Mouse (Mus musculus) forebrain, embryonic 15.5 days (tissue): ENCODE data around the gene Fam72a. TPM values are rescaled to one million over a fixed set of nuclear protein-coding genes. Genes with fewer than 3 reads are reported as not detected.
"Not testable (repeated sequence)": the region's sequence is repeated elsewhere in the genome, so short reads cannot be mapped to it uniquely, and the experiment has no call there.

ENCODE experiments used
- ATAC-seq: fragments of 200-750 bp; cut with Nextera tagmentation; replicated peaks from 2 replicates; pipeline ENCODE4 v1.8.0; 2017; ENCODE audit warnings: mild to moderate bottlenecking, moderate TSS enrichment, moderate library complexity
- H3K27ac ChIP-seq: fragments of 300-500 bp; sonication (generic); replicated peaks from 2 replicates; pipeline ENCODE4 v1.5.1; 2015; ENCODE audit warnings: mild to moderate bottlenecking, inconsistent platforms
- H3K27me3 ChIP-seq: fragments of 300-500 bp; sonication (generic); 2 replicates; pipeline ENCODE4 v1.6.1; 2015; ENCODE audit warnings: inconsistent platforms
- H3K36me3 ChIP-seq: fragments of 300-500 bp; sonication (generic); 2 replicates; pipeline ENCODE4 v1.6.1; 2015; ENCODE audit warnings: mild to moderate bottlenecking, inconsistent platforms
- H3K4me1 ChIP-seq: fragments of 300-500 bp; sonication (generic); 2 replicates; pipeline ENCODE4 v1.6.1; 2015; ENCODE audit warnings: inconsistent platforms
- H3K4me2 ChIP-seq: fragments of 300-500 bp; sonication (generic); replicated peaks from 2 replicates; pipeline ENCODE4 v1.6.1; 2015; ENCODE audit warnings: mild to moderate bottlenecking, inconsistent platforms
- H3K4me3 ChIP-seq: fragments of 300-500 bp; sonication (generic); 2 replicates; pipeline ENCODE4 v1.5.1; 2015; ENCODE audit warnings: mild to moderate bottlenecking, inconsistent platforms
- H3K9ac ChIP-seq: fragments of 300-500 bp; sonication (generic); replicated peaks from 2 replicates; pipeline ENCODE4 v1.6.1; 2015; ENCODE audit warnings: mild to moderate bottlenecking, inconsistent platforms
- H3K9me3 ChIP-seq: fragments of 300-500 bp; sonication (generic); 2 replicates; pipeline ENCODE4 v1.6.1; 2016; ENCODE audit warnings: inconsistent platforms
- WGBS: fragments of 180-500 bp; shearing (Covaris S2); methylation state at CpG from one replicate; pipeline ENCODE4 v1.1.7; 2015; ENCODE audit warnings: mixed read lengths; 5-methylcytosine and 5-hydroxymethylcytosine counted together
- microRNA-seq: library from miRNA; unstranded; fragments of <30 nt; microRNA quantifications from one replicate; pipeline ENCODE4, GENCODE M21; 2016
- polyA plus RNA-seq: library from polyadenylated mRNA; unstranded; fragments of >200 nt; fragmentation: Nextera tagmentation; extraction: Ambion mirVana; gene quantifications from 2 replicates; pipeline ENCODE4 v1.2.1, GENCODE M21; 2015

Fam72a gene
- polyA plus RNA-seq, 1 experiment from 2014 or later: 2.0 TPM

DNA sequence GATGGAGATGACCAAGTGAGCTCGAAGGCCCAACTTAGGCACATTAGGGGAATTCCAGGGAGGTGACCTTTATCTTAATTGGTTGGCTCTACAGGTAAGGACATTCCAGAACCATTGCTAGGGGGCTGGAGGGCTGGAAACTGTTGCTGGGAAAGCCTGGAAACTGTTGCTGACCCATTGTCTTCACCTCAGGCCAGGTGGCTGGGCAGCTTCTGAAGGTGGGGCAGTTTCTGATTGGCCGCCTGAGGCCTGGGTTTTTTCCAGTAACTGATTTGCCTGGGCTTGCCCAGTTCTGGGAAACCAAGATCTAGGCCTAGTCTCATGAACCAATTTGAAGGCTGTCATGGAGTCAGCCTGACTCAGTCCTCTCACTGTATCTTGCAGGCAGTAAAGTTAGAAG, 34.4 kb downstream of the Fam72a start:
- 89% methylated on average over 2 of the region's 2 CpGs for WGBS
- no peak for ATAC-seq
- H3K4me2 ChIP-seq: no peak overlapping the region
- H3K27ac ChIP-seq: no peak overlapping the region
- H3K9ac ChIP-seq: no peak overlapping the region
- H3K9me3 ChIP-seq: no peaks in the 10 kb centered on the region
- no peaks in the 10 kb centered on the region for H3K4me1 ChIP-seq
- no peaks in the 10 kb centered on the region for H3K36me3 ChIP-seq
- H3K27me3 ChIP-seq: no peaks in the 10 kb centered on the region
- H3K4me3 ChIP-seq: no peak overlapping the region

DNA sequence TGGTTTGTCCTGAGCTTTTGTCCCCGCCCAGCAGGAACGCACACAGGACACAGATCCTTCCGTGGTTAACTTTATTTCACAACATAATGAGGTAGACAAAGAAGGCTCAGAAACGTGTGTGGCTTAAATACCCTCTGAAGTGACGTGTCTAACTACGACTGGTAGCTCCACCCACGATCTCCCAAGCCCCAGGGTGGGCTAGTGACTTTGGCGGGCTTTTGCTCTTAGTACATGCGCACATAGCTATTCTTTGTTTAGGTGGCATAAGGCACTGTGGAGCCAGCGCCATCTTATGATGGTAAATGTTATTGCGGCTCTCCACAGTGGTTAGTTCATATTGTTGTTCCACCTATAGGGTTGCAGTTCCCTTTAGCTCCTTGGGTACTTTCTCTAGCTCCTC, 38.4 kb downstream of the Fam72a start:
- ATAC-seq: not testable (repeated sequence)

DNA sequence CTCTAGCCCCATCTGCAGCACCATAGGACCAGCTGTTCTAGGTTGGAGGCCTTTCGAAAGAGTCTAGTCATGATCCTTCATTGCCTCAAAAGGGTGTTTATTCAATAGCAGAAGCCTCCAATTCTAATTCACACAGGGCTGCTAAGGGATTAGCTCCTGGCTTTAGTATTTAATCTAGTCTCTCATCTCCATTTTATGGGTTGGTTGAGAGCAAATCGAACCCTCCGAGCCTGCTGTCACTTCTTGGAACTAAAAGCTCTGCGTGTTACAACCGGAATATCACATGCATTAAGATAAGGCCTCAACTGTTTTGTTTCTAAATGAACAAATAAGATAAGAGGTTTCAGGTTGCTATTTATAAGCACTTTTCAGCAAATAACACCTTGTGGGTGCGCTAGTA, 42.0 kb downstream of the Fam72a start:
- Histone ChIP-seq H3K36me3 (no peaks in the 10 kb centered on the region), H3K4me3 (no peak overlapping the region), H3K9ac (no peak overlapping the region), H3K4me1 (no peaks in the 10 kb centered on the region), H3K27me3 (no peaks in the 10 kb centered on the region), H3K27ac (no peak overlapping the region), H3K4me2 (no peak overlapping the region), H3K9me3 (no peaks in the 10 kb centered on the region)
- WGBS: 91% methylated on average over 6 of the region's 6 CpGs
- ATAC-seq: no peak

More for the DNA sequence above, 38.4 kb downstream of the Fam72a start:
- not testable (repeated sequence) for H3K9ac ChIP-seq, H3K4me3 ChIP-seq, H3K27ac ChIP-seq, H3K4me2 ChIP-seq, H3K36me3 ChIP-seq, H3K4me1 ChIP-seq, H3K27me3 ChIP-seq, H3K9me3 ChIP-seq
- WGBS: 32% methylated on average over 11 of the region's 11 CpGs

DNA sequence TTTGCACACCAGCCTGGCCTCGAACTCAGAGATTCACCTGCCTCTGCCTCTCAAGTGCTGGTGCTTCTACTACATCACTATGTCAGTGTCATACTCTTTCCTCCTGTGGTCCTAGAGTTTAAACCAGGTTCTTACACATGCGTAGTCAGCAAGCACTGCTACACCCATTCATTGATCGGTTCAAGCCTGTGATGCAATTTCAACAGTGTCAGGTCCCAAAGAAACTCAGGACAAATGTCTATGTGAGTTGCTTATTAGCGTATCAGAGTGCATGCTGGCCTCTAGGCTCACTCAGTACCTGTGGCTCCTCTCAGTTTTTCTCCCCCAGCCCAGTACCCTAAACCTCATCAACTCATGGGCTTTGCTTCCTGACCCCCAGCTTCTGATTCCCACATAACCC, 42.7 kb downstream of the Fam72a start:
- H3K27me3 ChIP-seq: no peaks in the 10 kb centered on the region
- H3K27ac ChIP-seq: no peak overlapping the region
- H3K4me3 ChIP-seq: no peak overlapping the region
- H3K9me3 ChIP-seq: no peaks in the 10 kb centered on the region
- H3K4me1 ChIP-seq: no peaks in the 10 kb centered on the region
- no peak overlapping the region for H3K9ac ChIP-seq
- no peak overlapping the region for H3K4me2 ChIP-seq
- no peak for ATAC-seq
- whole genome bisulfite sequencing: 92% methylated on average over 4 of the region's 4 CpGs
- no peaks in the 10 kb centered on the region for H3K36me3 ChIP-seq

DNA sequence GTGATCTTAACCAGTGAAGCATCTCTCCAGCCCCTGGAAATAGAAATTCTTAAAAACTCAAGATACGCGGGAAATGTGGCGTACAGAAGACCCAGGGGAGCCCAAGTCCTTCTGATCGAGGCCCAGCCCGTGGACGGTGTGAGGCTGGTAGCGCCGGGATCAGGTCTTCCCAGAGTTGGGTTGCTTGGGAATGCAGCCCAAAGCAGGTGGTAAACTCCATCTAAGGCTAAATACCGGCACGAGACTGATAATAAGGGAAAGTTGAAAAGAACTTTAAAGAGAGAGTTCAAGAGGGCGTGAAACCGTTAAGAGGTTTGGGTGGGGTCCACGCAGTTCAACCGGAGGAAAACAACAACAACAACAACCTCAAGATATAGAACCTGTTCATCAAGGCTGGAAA, 46.0 kb downstream of the Fam72a start:
- Histone ChIP-seq H3K9ac (no peak overlapping the region), H3K27ac (no peak overlapping the region), H3K36me3 (no peaks in the 10 kb centered on the region), H3K9me3 (no peaks in the 10 kb centered on the region), H3K4me3 (no peak overlapping the region), H3K4me2 (no peak overlapping the region), H3K27me3 (no peaks in the 10 kb centered on the region), H3K4me1 (no peaks in the 10 kb centered on the region)
- WGBS: 90% methylated on average over 14 of the region's 14 CpGs
- no peak for ATAC-seq

DNA sequence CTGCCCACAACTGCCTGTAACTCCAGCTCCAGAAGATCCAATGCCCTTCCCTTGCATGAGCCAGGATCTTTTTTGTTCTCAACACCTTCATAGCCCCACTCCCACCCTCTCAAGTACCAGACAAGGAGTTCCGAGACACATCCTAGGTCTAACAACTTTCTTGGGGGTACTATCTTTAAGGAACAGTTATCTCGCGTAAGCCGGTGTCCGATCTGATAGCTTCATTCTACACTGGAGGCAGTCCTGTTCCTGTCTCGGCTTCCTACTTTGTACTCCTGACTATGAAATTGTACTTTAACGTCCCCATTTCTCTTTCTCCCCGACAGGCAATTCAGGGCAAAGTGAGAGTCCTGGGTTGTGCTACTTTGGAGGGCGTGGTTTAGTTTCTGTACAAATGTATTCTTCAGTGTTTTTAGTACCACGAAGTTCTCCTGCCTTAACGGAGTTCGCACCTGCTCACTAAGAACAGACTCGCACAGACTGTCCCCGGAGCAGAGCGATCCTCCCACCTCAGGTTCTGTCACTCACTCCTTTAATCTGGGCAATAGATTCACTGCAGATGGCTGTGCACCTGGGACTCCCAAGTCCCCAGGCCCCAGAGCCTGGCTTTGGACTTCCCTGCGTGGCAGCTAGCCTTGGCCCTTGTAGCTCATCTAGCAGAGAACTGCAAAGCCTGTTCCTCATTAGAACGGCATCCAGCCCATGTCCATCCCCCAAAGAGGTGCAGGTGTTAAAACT, 51.4 kb downstream of the Fam72a start:
- no peaks in the 10 kb centered on the region for H3K36me3 ChIP-seq
- H3K4me2 ChIP-seq: no peak overlapping the region
- H3K9ac ChIP-seq: no peak overlapping the region
- H3K9me3 ChIP-seq: no peaks in the 10 kb centered on the region
- H3K27me3 ChIP-seq: no peaks in the 10 kb centered on the region
- H3K27ac ChIP-seq: no peak overlapping the region
- ATAC-seq: no peak
- 75% methylated on average over 17 of the region's 17 CpGs for WGBS
- H3K4me1 ChIP-seq: peaks cover 6% of the 10 kb centered on the region; the same call in 1 of the 2 replicates
- H3K4me3 ChIP-seq: no peak overlapping the region

DNA sequence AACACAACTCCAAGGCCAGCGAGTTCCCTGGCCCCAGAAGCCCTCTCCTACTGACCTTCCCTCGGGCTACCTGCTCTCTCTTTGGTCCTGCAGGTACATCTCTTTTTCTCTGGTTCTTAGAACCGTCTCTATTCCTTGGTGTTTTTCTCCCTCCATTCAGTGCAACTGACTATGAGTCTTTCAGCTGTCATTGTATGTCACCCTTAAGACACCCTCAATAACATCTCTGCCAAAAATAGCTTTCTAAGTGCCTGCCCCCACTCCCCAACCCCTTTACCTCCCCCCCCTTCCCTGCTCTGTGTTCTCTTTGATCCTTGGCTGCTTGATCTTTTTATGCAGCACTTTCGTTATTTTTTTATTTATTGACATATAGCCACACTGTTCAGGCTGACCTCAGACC, 52.7 kb downstream of the Fam72a start:
- no peak; the same call in 1 of the 2 replicates for ATAC-seq
- Histone ChIP-seq H3K27ac (peak overlapping the region; percentile 42; the same call in 1 of the 2 replicates), H3K4me1 (peaks cover 6% of the 10 kb centered on the region; the same call in 1 of the 2 replicates), H3K9ac (no peak overlapping the region), H3K4me3 (no peak overlapping the region), H3K27me3 (no peaks in the 10 kb centered on the region), H3K9me3 (no peaks in the 10 kb centered on the region), H3K4me2 (no peak overlapping the region), H3K36me3 (no peaks in the 10 kb centered on the region)
- 41% methylated on average over 4 of the region's 4 CpGs for WGBS

DNA sequence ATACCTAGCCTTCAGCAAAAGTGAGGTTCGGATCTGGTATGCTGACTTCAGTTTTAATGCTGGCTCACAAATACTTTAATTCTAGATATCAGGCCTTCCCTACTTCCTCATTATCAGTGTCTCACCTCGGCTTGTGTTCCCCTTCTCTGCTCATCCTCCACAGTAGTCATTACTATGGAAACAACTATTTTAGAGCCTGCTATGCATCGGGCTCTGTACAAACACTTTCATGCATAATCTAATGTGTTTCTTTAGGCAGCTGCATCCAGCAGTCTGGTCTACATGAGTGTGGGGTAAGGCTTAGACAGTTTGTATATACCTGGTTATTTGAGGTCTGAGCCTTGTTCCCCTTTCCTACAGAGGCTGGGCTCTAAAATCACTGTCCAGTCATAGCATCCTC, 55.9 kb downstream of the Fam72a start:
- Histone ChIP-seq H3K4me2 (no peak overlapping the region), H3K9me3 (no peaks in the 10 kb centered on the region), H3K36me3 (no peaks in the 10 kb centered on the region), H3K27me3 (no peaks in the 10 kb centered on the region), H3K9ac (no peak overlapping the region), H3K27ac (no peak overlapping the region), H3K4me3 (no peak overlapping the region), H3K4me1 (peaks cover 6% of the 10 kb centered on the region; the same call in 1 of the 2 replicates)
- WGBS: 82% methylated on average over 3 of the region's 3 CpGs
- no peak for ATAC-seq

DNA sequence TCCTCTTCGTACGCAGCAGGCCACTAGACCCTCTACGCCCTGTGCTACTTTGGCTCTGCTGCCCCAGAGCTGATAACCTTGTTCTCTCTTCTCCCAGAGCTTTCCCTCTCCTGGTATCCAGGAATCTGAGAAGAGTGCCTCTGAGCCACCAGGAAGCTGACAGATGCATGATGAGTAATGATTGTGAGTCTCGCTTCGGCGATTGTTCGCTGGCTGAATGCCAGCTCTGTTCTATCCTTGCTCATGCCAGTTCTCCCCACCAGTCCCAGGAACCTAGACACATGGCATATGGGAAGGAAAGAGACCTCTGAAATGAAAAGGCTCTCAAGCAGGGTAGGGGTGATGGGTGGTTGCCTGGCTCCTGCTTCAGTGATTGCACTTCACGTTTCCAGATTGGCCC, 59.1 kb downstream of the Fam72a start:
- Histone ChIP-seq H3K4me3 (no peak overlapping the region), H3K27me3 (no peaks in the 10 kb centered on the region), H3K9me3 (no peaks in the 10 kb centered on the region), H3K4me2 (no peak overlapping the region), H3K36me3 (no peaks in the 10 kb centered on the region), H3K4me1 (no peaks in the 10 kb centered on the region), H3K9ac (no peak overlapping the region), H3K27ac (no peak overlapping the region)
- WGBS: 71% methylated on average over 8 of the region's 8 CpGs
- ATAC-seq: no peak

Small RNA genes within 50 kb of the gene (microRNA-seq; reads per million reads assigned to microRNA genes)
- gene Gm24273: not detected

Other genes with a start within 250 kb of the Fam72a start
- 0.42 and 0.67 TPM in 2 replicates for gene Ikbke, start 248.3 kb upstream of the Fam72a start, polyA plus RNA-seq
- 23.3 and 24.2 TPM in 2 replicates for gene Srgap2, start 551 bp upstream of the Fam72a start, polyA plus RNA-seq
- not detected in 2 replicates for gene Avpr1b, start 71.3 kb downstream of the Fam72a start, polyA plus RNA-seq
- gene Ctse, start 110.4 kb downstream of the Fam72a start, polyA plus RNA-seq: 0.10 TPM in 1 of 2 replicates, not detected in the other
- gene Rab7b, start 160.8 kb downstream of the Fam72a start, polyA plus RNA-seq: 0.37 and 1.3 TPM in 2 replicates
- gene Slc26a9, start 216.1 kb downstream of the Fam72a start, polyA plus RNA-seq: 0.04 and 0.09 TPM in 2 replicates